Mouse (Mus musculus) embryonic stem cell, embryonic (primary cell): ENCODE measurements around the gene Ajm1.

ENCODE experiments used
- CTCF ChIA-PET, 4 experiments: fragments of 300-600 bp in 2 of 4; fragments of 350-600 bp in 2 of 4; sonication (Branson Sonifier 250); formaldehyde crosslinking; loops; one replicate each; lab custom pipeline; 2022; ENCODE audit warnings: inconsistent platforms in 2 of 4; lab: Charles Lee
- POLR2A ChIA-PET, 4 experiments: fragments of 300-600 bp in 2 of 4; fragments of 350-600 bp in 2 of 4; sonication (Branson Sonifier 250); formaldehyde crosslinking; loops; one replicate each; lab custom pipeline; 2022; ENCODE audit warnings: antibody characterized with exemption in 4 of 4, inconsistent platforms in 1 of 4; lab: Charles Lee

Ajm1 gene

DNA sequence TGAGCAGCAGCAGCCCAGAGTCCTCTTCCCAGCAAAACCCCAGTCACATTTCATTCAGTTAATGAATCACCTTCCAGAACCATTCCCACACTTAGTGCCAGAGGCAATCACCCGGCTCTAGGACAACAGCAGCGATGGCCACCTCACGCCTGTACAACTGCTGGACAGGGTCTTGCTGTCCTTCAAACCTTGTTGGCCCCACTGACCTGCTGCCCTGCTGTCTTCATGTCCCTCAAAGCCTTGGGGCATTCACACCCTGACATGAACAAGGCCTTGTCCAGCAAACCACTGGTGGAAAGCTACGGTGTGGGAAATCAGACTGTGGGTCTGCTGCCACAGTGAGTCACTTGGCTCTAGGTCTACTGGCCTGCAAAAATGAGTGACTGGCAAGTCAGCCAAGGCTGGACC is 41.0 kb downstream of the Ajm1 start:
- ChIA-PET CTCF (interaction anchor here in 1 of 4 experiments (0.6 kb wide), 1 partner anchor 361 kb away, joined by 5 read pairs; no protein-coding TSS in a partner anchor), POLR2A (interaction anchor here in 3 of 4 experiments (0.6 to 1.1 kb wide), 5 partner anchors 17 to 371 kb away, joined by 3 to 9 read pairs (median 4); partner anchors contain the start of gene Edf1 (in 1 of the 3))

DNA sequence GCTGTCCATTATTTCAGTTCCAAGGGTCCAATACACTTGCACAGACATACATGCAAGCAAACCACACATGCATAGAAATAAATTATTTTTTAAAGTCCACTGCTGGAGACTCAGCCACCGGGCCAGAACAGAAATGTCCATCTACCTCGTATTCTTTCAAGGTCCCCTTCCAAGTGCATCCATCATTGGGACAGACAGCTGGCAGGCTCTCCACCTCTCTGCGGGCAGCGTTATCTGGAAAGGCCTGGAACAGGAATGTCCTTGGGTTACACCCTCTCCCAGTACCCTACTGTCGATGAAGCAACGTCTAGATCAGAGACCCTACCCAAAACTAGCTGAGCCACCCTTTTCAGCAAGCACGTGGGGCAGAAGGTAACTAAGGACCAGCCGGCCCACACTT is 45.0 kb downstream of the Ajm1 start:
- CTCF ChIA-PET: interaction anchor here in 2 of 4 experiments (0.7 to 1.1 kb wide), 2 partner anchors 14 to 42 kb away, joined by 3 read pairs; no protein-coding TSS in a partner anchor
- POLR2A ChIA-PET: interaction anchor here in 2 of 4 experiments (1.3 to 2.8 kb wide), 5 partner anchors 10 to 45 kb away, joined by 3 to 10 read pairs (median 4); partner anchors contain the start of genes Traf2 (in 2 of the 2) and Ajm1 (in 1 of the 2)

DNA sequence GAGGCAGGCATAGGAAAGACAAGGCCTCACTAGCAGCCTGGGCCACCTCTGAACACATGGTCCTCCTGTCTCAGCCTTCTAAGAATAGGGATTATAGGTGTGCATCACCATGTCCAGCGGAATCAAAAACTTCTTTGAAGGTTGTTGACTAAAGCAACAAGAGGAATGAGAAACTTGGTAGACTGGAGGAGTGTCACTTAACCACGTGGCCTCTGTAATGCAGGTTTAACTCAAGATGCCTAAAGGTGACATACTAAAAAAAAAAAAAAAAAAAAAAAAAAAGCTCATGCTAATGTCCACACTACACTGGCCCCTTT is 46.7 kb downstream of the Ajm1 start:
- ChIA-PET POLR2A (interaction anchor here in 3 of 4 experiments (0.5 to 2.8 kb wide), 3 partner anchors 12 to 1100 kb away, joined by 3 to 10 read pairs (median 4); partner anchors contain the start of gene Traf2 (in 1 of the 3)), CTCF (no interaction called here)

DNA sequence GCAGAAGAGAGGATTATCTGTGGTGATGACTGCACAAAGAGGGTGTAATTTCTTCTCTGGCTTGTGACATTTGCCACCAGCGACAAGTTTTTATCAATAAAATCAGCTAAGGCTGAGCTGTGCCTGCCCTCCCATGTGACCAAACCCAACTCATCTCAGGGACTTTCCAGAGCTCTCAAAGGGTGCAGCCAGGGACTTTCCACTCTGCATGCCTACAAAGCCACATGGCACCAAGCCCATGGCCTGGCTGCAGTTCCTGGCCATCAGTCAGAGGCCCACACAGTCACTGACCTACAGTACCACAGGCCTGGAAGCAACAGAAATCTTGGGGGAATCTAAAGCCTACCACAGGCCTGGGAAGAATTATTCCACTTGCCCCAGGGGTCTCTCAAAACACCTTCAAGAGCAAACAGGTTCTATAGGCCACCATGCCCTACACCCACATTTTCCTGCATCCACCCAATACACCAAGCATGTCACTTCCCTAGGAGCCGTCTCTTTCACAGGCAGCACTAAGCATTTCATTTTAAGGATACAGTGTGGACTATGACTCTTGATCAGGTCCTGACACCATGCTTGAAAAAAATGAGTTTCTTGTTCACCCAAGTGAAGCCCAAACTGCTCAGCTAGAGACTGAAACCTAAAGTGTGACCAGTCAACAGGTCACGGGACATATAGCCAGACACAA is 47.2 kb downstream of the Ajm1 start:
- ChIA-PET POLR2A (no interaction called here), CTCF (no interaction called here)

DNA sequence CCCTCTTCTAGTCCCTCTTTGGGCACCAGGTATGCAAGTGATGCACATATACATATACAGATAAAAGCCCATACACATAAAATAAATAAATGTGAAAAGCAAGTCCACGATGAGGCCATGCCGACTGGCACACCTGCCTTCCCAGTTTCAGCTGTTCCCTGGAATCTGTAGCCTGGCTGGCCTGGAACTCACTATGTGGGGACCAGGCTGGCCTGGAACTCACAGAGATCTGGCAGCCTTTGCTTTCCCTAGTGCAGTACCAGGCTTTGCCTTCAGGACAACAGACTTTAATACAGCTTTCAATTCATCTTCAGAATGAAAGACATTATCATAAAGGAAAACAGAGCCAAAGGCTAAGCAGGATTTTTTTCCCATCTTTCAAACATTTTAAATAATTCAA is 47.9 kb downstream of the Ajm1 start:
- ChIA-PET POLR2A (interaction anchor here in 1 of 4 experiments (1.2 kb wide), 1 partner anchor 9 kb away, joined by 3 read pairs; no protein-coding TSS in a partner anchor), CTCF (no interaction called here)

DNA sequence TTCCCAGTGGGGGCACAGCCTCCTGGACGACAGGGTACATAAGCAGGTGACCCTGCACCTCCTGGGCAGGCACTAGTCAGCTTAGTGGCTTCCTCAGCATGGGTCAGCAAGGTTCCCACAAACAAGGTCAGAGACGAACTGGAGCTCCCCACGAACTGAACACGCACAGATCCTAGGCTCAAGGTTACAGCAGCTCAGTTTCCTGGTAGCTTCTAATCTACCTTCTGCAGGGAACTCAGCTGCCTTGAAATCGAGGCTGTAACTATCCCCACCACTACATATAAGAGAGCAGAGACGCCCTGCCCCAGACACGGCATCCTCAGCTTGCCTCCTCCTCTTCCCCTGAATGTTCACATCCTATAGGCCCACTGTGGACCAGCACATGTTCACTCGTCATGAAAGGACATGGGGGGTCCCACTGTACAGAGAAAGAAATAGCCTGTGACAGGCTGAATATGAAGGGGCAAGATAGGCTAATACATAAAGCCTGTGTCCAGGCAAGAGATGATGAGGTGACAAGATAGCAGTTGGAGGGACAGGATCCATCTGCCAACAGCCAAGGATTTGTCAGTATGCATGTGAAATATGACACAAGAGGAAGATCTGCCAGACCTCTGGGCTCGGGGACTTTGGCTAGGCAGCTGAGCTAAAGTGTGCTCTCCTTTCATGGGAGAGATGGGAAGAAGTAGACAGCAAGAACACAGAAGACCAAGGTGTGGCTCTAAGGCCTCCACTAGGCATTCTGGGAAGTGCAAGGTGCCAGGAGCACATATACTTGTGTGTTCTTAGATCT is 54.9 kb downstream of the Ajm1 start:
- ChIA-PET CTCF (interaction anchor here in 1 of 4 experiments (0.5 kb wide), 1 partner anchor 60 kb away, joined by 6 read pairs; no protein-coding TSS in a partner anchor), POLR2A (interaction anchor here in 1 of 4 experiments (0.7 kb wide), 1 partner anchor 17 kb away, joined by 3 read pairs; no protein-coding TSS in a partner anchor)
